Mouse (Mus musculus) E14TG2a.4 (cell line): ENCODE measurements around the gene Bace2.

Experiments used
- CTCF ChIP-seq: conservative IDR thresholded peaks from 2 replicates; pipeline ENCODE4 v1.5.1; 2014; ENCODE audit warnings: low read length
- NANOG ChIP-seq: IDR thresholded peaks from 2 replicates; pipeline ENCODE4 v1.6.1; 2014; ENCODE audit warnings: borderline replicate concordance, low read length, mixed read lengths
- POU5F1 ChIP-seq: IDR thresholded peaks from 2 replicates; pipeline ENCODE4 v1.6.1; 2014; ENCODE audit warnings: low read length, borderline replicate concordance

- TF ChIP-seq CTCF (no peak), NANOG (no peak), POU5F1 (no peak)
Measured at GRCm38 (mm10) chr16:97391701-97392384, 35.3 kb downstream of the Bace2 start.
